Mouse (Mus musculus): ENCODE measurements around the gene Map3k4. TPM values are rescaled to one million over a fixed set of nuclear protein-coding genes. Genes with fewer than 3 reads are reported as not detected.

Gene Map3k4
- total RNA-seq, 2 experiments from 2014 or later = 34.4 to 41.5 TPM

GRCm38 (mm10) chr17:12179766-12180165, 138.8 kb downstream of the Map3k4 start:
- DNase-seq = no peak

- DNase-seq = peak; percentile 20
These were observed 139.3 kb downstream of the Map3k4 start for GRCm38 (mm10) chr17:12179339-12179738.

Other genes with a start within 250 kb of the Map3k4 start
- gene Agpat4, start 200.1 kb downstream of the Map3k4 start, total RNA-seq (2021) = 1 to 10 TPM; 7.8 to 8.9 TPM
- under 1 TPM in 1 of 2 experiments, not detected in 1; 0.11 TPM for gene Plg, start 59.8 kb upstream of the Map3k4 start, total RNA-seq (2021)
- 1 to 10 TPM in 1 of 2 experiments, under 1 TPM in 1; 0.86 to 1.2 TPM for gene Slc22a3, start 188.9 kb upstream of the Map3k4 start, total RNA-seq (2021)